Mouse (Mus musculus): ENCODE results near the gene Yy1.
"Not testable (repeated sequence)": the region's sequence is repeated elsewhere in the genome, so short reads cannot be mapped to it uniquely, and the experiment has no call there.

The Yy1 gene

GRCm38 (mm10) chr12:108827641-108828040 is 34.9 kb downstream of the Yy1 start:
- DNase-seq (ENCODE audit: low spot score) = no peak

- DNase-seq (ENCODE audit: low spot score) = no peak
Measured at GRCm38 (mm10) chr12:108829636-108830035, 36.9 kb downstream of the Yy1 start.

- no peak for DNase-seq (ENCODE audit: low spot score)
Measured at GRCm38 (mm10) chr12:108830358-108830757, 37.6 kb downstream of the Yy1 start.

GRCm38 (mm10) chr12:108831966-108832643 is 39.3 kb downstream of the Yy1 start:
- peak; percentile 51 for DNase-seq (ENCODE audit: low spot score)

GRCm38 (mm10) chr12:108832851-108833250 is 40.1 kb downstream of the Yy1 start:
- DNase-seq (ENCODE audit: low spot score) = no peak

GRCm38 (mm10) chr12:108833408-108833807 is 40.6 kb downstream of the Yy1 start:
- DNase-seq (ENCODE audit: low spot score) = no peak

- no peak for DNase-seq (ENCODE audit: low spot score)
Measured at GRCm38 (mm10) chr12:108834337-108834736, 41.6 kb downstream of the Yy1 start.

GRCm38 (mm10) chr12:108834786-108835185 is 42.0 kb downstream of the Yy1 start:
- no peak for DNase-seq (ENCODE audit: low spot score)

GRCm38 (mm10) chr12:108835208-108835839 is 42.6 kb downstream of the Yy1 start:
- DNase-seq (ENCODE audit: low spot score) = no peak

GRCm38 (mm10) chr12:108835840-108836409 is 43.2 kb downstream of the Yy1 start, which contains the start of the genes Slc25a29 and Slc25a47:
TSS of gene Slc25a29 (minus strand) at chr12:108835883.
TSS of gene Slc25a47 (plus strand) at chr12:108836046.
- peak; percentile 95 for DNase-seq (ENCODE audit: low spot score)

- DNase-seq (ENCODE audit: low spot score) = no peak
Measured at GRCm38 (mm10) chr12:108836722-108837121, 43.9 kb downstream of the Yy1 start.

- peak; percentile 44 for DNase-seq (ENCODE audit: low spot score)
Measured at GRCm38 (mm10) chr12:108841181-108841580, 48.4 kb downstream of the Yy1 start.

GRCm38 (mm10) chr12:108842663-108843062 is 49.9 kb downstream of the Yy1 start:
- DNase-seq (ENCODE audit: low spot score) = no peak

GRCm38 (mm10) chr12:108848033-108848432 is 55.3 kb downstream of the Yy1 start:
- not testable (repeated sequence) for DNase-seq (ENCODE audit: low spot score)

- DNase-seq (ENCODE audit: low spot score) = no peak
Measured at GRCm38 (mm10) chr12:108849488-108850022, 56.8 kb downstream of the Yy1 start.

- DNase-seq (ENCODE audit: low spot score) = no peak
Measured at GRCm38 (mm10) chr12:108850129-108850528, 57.4 kb downstream of the Yy1 start.

GRCm38 (mm10) chr12:108850886-108851285 is 58.1 kb downstream of the Yy1 start:
- no peak for DNase-seq (ENCODE audit: low spot score)

- no peak for DNase-seq (ENCODE audit: low spot score)
Measured at GRCm38 (mm10) chr12:108852822-108853221, 60.0 kb downstream of the Yy1 start.

GRCm38 (mm10) chr12:108855081-108855480 is 62.3 kb downstream of the Yy1 start:
- DNase-seq (ENCODE audit: low spot score) = no peak

GRCm38 (mm10) chr12:108856186-108856585 is 63.4 kb downstream of the Yy1 start:
- DNase-seq (ENCODE audit: low spot score) = no peak

- DNase-seq (ENCODE audit: low spot score) = no peak
Measured at GRCm38 (mm10) chr12:108857109-108857508, 64.3 kb downstream of the Yy1 start.

- no peak for DNase-seq (ENCODE audit: low spot score)
Measured at GRCm38 (mm10) chr12:108857589-108858184, 64.9 kb downstream of the Yy1 start.

- DNase-seq (ENCODE audit: low spot score) = no peak
Measured at GRCm38 (mm10) chr12:108858486-108858885, 65.7 kb downstream of the Yy1 start.
